Mouse (Mus musculus) spleen, adult 18-20 months (tissue): Measurements from ENCODE around the gene Txn1.

Experiments
- DNase-seq, 2 experiments: peaks; one replicate each; pipeline ENCODE4 v3.0.0; 2022; ENCODE audit warnings: mixed read lengths in 2 of 2

Gene Txn1

DNA sequence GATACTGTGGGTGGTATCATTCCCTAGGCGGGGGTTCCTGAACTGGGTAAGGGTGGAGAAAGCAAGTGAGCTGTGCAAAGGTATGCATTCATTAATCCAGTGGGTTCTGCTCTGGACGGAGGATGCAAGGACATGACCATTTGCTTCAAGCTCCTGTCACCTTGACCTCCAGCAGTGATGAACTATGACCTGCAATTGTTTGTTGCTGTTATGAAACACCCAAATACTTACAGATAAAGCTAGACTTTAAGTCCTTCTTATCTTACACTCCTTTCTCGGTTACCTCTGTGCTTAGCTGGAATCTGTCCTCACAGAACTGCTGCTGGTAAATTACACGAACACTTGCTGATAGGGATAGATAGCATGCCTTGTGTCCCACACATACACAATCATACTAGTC lies 15.6 kb downstream of the Txn1 start:
- no peak for DNase-seq

DNA sequence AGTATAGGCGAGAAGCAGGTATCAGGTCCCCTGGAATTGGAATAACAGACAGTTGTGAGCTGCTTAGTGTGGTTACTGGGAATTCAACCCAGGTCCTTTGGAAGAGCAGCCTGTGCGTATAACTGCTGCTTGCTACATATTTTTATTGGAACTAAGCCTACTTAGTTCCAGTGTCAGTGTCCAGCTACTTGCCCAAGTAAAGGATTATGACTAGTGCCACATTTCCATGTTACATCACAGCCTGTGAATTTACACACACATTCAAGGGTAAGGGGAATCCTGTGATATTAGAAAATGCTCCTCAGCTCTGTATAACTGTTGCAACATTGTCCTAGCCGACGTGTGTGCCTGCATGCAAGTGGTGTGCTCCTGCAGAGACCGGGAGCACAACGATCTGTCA lies 18.9 kb downstream of the Txn1 start:
- no peak for DNase-seq

DNA sequence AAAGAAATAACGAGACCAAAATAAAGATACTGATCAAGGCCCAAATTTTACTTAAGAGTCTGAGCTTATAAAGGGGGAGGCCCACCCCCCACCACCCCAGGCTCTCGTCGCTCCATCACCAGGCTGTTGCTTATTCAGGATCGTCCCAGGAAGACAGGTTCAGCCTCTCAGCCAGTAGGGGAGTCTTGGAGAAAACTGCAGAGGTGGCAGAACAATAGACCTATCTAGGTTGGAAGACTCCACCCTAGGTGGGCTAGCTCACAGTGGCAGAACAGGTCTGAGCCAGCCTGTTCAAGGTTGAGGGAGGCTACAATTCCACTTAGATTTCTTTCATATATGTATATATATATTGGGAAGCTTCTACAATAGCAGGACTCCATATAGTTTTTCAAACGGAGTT lies 22.0 kb downstream of the Txn1 start:
- DNase-seq: no peak

DNA sequence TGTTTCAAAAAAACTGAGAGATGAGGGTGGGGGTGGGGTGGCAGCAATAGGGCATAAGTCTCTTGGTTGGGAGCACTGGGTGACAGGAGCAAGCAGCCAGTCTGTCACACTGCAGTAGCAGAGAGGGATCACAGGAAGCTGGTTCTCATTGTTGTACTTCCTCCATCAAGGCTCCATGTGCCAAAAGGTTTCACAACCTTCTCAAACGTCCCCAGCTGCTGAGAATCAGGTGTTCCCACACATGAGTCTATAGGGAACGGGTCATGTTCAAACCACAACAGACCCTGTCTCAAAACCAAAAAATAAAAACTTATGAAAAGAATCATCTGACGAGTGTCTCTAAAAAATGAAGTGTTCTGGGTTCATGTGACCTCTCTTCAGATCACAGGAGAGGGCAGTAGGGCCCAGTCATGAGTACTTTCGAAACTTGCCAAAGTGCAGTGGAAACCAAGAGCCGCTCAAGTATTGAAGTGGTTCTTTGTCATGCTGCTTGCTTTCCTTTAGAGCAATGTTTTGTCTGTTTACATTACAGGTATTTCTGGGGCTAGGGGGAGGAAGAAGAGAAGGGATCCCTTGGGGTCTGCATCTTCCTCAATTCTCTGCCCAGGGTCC lies 25.5 kb downstream of the Txn1 start:
- DNase-seq: no peak

DNA sequence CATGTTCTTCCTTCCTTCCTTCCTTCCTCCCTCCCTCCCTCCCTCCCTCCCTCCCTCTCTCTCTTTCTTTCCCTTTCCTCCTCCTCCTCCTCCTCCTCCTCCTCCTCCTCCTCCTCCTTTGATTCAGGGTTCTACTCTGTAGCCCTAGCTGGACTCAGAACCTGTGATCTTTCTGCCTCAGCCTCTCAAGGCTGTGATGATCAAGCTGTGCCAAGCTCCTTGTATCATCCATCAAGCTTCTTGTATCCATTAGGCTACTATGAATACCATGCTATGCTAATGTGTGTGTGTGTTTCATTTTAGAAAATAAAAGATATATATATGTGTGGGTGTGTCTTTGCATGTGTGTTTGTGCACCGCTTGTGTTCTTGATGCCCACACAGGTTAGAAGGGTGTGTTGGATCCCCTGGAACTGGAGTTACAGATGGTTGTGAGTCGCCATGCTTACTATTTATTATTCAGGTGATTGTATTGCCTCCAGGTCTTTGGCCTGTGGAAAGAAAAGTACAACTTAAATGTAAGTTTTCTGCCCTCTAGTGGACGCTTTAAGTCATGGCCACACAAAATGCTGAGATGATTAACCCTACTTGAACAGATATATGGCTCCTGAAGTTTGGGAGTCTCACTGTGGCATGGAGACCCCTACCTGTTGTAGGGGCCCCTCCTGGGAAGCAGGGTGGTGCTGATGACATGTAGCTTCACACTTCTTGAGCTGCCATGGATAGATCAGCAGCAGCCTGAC lies 28.6 kb downstream of the Txn1 start:
- DNase-seq: no peak

DNA sequence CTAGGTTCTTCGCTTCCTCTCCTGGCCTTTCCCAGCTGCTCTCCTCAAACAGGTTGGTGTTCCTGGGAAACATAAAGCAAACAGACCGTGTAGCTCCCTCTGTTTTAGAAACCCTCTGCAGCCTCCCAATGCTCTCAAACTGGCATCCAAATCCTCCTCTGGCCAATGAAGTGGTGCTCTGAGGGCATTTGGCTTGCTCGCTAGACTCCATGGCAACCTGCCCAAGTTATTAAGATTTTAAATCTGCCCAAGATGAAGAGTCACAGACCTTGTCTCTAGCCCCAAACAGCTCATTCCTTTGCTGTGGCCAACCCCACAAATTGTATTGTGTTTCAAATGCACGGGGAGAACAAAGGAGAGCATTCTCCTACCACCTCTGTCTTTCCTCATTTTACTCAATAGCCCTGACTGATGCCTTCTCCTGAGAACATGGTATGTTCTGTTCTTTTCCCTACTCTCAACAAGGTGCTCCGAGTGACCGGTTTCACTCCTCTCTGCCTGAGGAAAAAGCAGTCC lies 31.6 kb downstream of the Txn1 start:
- DNase-seq: no peak

DNA sequence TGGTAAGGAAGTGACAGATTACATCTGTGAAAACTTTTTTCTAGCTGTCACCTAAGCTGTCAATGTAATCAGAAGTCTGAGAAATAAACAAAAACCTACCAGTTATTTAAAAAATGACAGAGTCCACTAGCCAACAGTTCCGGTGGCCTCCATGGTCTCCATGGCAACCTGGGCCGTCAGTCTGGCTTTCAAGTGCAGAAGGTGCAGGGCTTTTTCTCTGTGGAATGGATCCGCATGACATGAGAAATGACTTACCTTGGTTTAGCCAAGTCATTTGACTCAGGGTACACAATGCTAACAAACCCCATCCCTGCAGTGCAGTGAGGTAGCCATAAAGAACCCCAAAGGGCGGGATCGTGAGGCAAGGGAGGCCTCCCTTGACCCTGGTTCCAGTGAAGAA lies 34.0 kb downstream of the Txn1 start:
- no peak for DNase-seq

DNA sequence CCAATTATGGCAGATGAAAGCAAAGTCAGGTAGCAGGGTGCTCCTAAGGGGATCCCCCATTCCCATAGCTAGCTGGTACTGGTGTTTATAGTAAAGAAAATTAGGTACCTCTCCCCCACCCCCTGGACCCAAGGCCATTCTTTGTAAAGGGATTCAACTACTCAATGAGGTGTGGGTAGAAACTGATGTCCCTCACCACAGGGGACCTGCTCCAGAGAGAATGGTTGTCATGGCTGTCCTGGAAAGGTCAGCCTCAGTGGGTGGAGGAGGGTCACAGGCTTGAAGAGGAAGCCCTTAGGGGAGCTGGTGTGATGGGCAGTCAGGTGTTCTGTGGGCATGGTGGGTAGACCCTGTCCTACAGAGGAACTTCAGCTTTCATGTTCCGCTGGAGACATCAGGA lies 35.7 kb downstream of the Txn1 start:
- DNase-seq: no peak

DNA sequence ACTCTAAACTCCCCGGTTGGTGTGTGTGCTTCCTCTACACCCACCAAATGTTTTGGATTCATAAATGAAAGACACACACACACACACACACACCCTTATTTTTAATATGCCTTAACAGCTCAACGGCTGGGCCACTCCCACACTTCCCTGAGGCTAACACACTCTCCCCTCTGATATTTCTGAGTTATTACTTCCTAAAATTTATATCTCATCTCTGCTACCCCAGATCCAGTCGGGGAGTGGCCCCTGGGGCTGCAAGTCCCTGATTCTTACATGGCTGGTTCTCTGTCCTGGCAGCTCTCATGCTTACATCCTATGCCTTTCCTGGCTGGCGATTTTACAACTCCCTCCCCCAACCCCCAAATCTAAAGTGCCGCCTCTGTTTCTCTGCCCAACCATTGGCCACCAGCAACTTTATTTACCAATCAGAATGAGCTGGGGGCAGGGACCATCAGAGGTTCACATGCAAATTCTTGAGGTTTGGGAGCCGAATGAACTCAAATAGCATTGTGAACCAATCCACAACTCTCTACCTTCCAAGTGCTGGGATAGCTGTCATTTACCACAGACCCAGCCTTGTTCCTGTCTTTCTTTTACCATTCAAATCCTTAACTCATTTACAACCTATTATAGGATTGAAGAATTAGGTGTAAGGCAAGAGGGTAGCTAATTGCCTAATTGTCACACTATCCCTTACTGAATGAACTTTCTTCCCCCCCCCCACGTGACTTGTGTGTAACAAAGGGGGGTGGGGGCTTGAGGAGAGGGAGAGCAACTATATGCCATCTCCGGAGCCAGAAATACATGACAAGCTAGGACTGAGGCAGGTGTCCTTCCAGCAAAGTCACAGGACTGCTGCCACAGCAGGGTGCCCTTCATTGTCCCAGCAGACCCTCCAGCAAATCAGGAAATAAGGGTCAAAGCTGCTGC lies 36.5 kb downstream of the Txn1 start:
- DNase-seq: no peak

DNA sequence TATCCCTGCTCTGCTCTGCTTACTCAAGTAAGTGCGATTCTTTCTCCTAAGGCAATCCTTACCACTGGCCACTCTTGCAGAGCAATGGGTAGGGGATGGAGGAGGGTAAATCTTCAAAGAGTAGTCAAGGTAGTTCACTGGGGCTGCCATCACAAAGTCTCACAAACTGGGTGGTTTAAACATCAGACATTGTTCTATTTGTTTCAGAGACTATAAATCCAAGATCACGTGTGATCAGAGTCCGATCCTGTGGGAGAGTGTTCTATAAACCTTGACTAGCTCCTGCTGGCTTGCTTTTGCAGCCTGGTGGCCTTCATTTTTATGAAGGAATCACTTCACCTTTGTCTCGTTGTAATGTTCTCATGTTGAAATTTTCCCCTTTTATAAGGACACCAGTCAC lies 39.5 kb downstream of the Txn1 start:
- no peak for DNase-seq

DNA sequence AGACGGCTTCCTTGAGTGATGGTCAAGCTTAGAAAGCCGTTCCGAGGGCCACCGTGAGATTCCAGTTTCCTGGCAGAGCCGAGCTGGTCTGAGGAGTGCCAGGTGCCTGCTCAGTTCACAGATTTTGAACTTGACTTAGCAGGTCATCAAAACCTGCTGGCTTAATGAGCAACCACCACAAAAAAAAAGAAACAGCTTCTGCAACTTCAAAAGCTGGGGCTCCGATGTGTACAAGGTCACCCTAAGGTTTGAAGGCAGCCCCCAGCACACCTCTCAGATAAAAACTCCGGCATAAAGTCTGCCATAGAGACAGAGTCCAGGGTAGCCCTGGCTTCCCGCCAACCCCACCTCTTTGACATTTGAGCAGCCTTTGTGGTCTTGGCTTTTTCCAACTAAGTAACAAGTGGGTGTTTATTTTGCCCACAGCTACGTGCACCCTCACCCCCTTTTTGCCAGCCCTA lies 40.0 kb downstream of the Txn1 start, which contains the start of gene D630039A03Rik:
Gene D630039A03Rik (minus strand): TSS at position 97 of the 461 bp plus-strand sequence.
- DNase-seq: peak in 1 of 2 experiments; percentile 10

DNA sequence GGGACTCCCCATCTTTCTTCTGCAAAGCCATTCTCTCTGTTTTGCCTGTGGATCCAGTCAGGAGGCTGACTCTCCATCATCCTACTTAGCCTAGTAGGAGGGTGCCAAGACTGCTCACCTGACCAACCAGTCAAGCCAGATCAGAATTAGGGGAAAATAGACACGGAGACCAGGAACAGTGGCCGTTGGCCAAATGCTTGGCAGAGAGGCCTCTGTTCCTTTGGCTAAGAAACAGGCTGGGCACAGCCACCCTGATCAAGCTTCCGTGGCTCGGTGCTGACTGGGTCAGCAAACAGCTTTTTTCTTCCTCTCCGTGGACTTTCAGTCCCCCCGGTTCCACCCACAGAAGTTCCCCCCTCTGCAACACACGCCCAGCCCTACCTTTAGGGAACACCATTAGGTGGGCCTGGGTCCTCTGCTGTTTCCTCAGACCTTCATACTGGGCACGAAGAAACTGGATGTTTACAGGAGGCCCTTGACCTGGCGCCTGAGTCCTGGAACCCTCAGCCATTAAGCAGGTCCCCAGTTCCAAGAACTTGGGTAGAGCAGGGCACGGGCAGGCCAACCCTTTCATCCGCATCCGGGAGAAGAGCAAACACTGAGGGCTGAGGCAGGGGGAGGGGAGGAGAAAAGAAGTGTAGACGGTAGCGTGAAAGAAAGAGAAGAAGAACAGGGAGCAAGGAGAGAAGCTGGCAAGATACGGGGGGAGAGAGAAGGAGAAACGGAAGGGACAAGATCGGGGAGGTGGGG lies 40.8 kb downstream of the Txn1 start:
- DNase-seq: no peak

DNA sequence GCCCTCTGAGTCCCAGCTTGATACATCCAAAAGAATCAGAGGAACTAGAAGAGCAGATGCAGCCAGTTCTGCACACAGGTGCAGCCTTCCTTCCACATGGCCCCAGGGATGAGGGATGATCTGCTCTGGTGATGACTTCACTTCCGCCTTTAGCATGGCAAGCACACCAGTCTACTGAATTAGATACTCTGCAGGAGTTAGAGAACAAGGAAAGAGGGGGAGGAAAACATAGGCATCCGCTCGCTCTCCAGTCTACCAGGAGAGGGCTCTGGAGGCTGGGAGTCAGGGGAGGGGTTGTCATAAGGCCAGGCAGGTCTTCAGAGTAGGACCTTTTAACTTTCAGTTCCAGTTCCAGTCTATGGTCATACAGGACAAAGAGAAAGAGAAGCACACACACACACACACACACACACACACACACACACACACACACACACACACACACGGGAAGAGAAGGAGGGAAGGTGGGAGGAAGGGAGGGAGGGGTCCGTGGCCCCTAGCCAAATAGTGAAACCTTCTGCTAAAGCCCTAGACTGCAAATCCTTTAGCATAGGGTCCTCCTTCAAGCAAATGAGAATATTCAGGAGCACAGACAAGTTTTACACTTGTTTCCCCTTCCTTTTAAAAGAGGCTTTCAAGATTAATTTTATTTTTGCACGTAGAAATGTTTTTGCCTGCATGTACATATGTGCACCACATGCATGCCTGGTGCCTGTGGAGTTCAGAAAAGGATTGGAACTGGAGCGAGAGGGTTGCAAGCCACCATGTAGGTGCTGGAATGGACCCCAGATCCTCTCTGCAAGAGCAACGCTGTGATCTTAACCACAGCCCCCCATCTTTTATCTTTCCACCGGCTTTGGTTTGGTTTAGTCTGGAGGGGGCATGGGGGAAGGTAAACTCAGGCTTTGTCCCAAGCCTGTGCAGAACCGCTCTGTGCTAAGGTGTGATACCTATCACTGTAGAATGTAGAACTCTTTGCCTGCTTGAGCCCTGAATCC lies 41.7 kb downstream of the Txn1 start:
- DNase-seq: no peak

DNA sequence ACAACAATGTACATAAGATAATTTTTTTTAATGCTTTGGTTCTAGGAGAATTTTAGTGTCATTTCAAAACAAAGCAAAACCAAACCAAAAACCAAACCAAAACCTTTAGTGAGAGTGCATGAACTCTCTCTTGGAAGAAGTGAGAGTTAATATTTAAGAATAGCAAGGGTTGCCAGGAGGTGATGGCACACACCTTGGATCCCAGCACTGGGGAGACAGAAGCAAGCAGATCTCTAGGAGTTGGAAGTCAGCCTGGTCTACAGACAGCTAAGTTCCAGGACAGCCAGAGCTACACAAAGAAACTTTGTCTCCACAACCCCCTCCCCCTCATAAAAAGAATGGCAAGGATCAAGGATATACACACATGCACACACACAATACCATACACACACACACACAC lies 43.2 kb downstream of the Txn1 start:
- no peak for DNase-seq

DNA sequence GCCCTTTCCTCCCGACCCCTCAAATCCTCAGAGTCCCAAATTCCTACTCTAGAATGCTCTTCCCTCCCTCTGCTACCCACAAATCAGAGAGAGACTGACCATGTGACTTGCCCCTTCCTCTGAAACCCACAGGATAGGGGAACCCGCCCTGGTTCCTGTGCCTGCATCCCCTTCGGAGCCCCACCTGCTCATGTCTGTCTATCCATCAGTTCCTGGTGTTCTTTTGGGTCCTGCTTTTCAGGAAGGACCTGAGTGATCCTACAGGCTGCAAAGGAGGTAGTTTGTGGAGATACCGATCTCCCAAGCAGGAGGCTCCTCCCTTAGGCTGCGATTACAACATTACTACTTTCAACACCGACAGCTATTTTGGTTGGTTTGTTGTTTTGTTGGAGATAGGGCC lies 47.4 kb downstream of the Txn1 start:
- DNase-seq: no peak

DNA sequence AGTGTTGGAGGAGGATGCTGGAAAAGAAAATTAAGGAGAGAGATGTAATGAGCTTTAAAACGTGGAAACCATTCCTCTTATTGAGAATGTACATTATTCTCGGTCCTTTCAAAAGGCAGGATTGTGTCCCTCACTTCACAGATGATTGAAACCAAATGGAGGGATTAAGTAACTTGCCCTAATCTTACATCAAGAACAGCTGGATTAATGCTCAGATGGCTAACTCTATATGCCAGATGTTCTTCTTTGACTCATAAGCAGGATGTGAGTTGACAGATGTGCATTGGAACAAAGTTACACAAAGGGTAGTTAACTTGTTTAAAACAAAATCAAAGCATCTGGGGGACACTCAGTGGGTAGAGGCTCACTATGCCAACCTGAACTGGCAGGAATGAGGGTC lies 49.5 kb downstream of the Txn1 start:
- no peak for DNase-seq

DNA sequence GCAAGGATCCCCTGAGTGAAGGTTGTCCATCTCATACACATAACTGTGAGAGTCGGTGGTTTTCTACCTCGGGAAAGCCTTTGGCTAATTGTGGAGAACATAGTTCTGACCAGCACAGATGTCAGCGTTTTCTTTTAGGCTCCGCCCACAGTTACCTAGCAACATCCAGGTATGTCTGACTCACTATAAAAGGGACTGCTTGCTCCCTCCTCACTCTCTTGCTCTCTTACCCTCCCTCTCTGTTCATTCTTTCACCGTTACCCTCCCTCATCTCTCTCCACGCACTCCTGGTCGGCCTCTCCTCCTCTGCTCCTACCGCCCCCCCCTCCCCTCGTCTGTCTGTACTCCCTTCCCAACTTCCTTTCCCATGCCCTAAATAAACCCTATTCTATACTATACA lies 51.6 kb downstream of the Txn1 start:
- DNase-seq: no peak

DNA sequence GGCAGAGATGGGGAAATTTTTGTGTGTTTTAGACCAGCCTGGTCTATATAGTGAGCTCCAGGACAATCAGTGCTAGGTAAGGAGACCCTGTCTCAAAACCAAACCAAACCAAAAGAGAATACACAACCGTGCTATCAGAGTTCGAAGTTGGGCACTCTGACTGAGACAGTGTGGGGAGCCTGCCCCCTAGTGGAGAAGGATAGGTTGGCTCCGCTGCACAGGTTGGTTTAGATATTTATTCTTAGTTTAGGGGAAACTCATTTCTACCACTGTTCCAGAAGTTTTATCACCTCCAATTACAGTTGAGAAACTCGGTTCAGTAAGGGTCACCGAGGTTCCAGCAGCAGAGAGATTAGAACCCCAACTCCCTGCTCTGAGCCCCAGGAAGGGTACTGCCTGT lies 52.0 kb downstream of the Txn1 start:
- peak; percentile 36 to 68 for DNase-seq

DNA sequence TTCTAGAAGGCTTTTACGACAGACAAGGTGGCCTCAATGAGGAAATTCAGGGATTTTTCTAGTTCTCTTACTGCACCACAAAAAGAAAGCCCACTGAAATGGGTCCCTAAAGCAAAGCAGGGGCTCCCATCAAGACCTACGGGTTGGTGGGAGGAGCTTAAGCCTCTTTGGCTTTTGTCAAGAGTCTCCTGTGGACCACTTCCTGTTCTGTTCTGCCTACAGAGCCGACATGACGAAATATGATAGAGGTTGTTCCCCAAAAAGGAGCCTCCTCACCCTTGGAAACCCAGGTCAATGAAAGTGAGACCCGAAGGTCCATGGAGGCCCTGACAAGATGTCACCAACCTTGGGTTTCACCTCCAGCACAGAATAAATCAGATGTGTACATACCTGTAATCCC lies 53.6 kb downstream of the Txn1 start:
- no peak for DNase-seq

DNA sequence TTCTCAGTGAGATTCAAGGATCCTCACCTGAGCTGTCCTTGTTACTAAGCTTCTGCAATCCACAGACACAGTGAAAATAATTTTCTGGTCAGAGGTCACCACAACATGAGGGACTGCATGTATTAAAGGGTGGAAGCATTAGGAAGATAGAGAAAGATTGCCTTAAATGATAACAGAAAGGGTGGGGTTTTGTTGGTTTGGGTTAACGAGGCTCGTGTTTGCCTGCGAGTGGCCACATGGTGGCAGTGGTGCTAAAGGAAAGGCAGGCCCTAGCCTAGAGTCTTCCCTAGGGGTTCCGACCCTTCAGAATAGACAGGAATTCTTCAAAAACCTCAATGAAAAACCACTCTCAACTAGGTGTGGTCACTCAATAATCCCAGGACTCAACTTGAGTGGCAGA lies 55.0 kb downstream of the Txn1 start:
- DNase-seq: peak in 1 of 2 experiments; percentile 46

DNA sequence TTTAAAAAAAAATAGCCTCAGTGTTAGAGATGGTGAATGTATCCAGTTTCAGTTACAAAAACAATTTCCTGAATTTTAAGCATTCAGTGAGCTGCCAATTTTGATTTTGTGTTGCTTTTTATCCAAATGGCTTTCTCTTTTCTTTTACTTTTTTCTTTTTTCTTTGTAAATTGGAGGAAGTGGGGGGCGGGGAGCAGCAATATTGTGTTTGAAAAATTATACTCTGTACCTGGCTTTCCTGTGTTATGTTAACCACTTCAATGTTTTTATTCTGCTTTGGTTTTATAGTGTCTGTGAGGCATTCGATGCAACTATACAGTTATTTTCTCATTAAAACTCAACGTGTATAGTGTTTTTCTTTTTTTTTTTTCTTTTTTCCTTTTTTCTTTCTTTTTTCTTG lies 59.6 kb downstream of the Txn1 start:
- no peak for DNase-seq
